Mouse (Mus musculus) ES-E14 (cell line): ENCODE measurements around the gene Acrbp.

ENCODE experiments used
- HCFC1 ChIP-seq: IDR thresholded peaks from 2 replicates; pipeline ENCODE4 v1.6.1; 2012; ENCODE audit warnings: low read length, inconsistent platforms, borderline replicate concordance; ENCODE audit not compliant: insufficient read depth
- MAFK ChIP-seq: IDR thresholded peaks from 2 replicates; pipeline ENCODE4 v1.6.1; 2014; ENCODE audit warnings: mild to moderate bottlenecking, low read depth, low read length, inconsistent platforms; ENCODE audit not compliant: insufficient read depth

- TF ChIP-seq MAFK, result no peak
- no peak for TF ChIP-seq HCFC1
Observed at GRCm38 (mm10) chr6:125071170-125071895, 21.8 kb downstream of the Acrbp start.
